Mouse (Mus musculus) ES-E14 (cell line): ENCODE measurements around the gene Mfsd7a. TPM values are rescaled to one million over a fixed set of nuclear protein-coding genes. Genes with fewer than 3 reads are reported as not detected.

Source experiments
- DNase-seq: peaks from one replicate; pipeline ENCODE4 v3.0.0-alpha.2; 2013; ENCODE audit warnings: low read depth, low spot score
- H3K27ac ChIP-seq: 2 replicates; pipeline ENCODE4 v1.5.1; 2012; ENCODE audit warnings: low read depth, mild to moderate bottlenecking, low read length, moderate library complexity, mixed read lengths; ENCODE audit not compliant: poor library complexity, insufficient read depth, severe bottlenecking
- H3K36me3 ChIP-seq: 2 replicates; pipeline ENCODE4 v1.6.1; 2012; ENCODE audit warnings: mild to moderate bottlenecking, low read length, moderate library complexity, mixed read lengths; ENCODE audit not compliant: control insufficient read depth, poor library complexity, insufficient read depth, severe bottlenecking
- H3K4me1 ChIP-seq, 2 experiments: fragments of 150-350 bp in 1 of 2; sonication (generic) in 1 of 2; 2 replicates each; pipeline ENCODE4 v1.6.1; 2012; ENCODE audit warnings: low read length in 2 of 2, mild to moderate bottlenecking in 1 of 2, mixed read lengths in 1 of 2; ENCODE audit not compliant: control insufficient read depth in 2 of 2, insufficient read depth in 2 of 2, poor library complexity in 1 of 2
- H3K4me3 ChIP-seq, 2 experiments: fragments of 150-350 bp in 1 of 2; sonication (generic) in 1 of 2; 2 replicates each; pipeline ENCODE4 v1.5.1; 2012; ENCODE audit warnings: low read length in 2 of 2, low read depth in 1 of 2, mild to moderate bottlenecking in 1 of 2, mixed read lengths in 1 of 2; ENCODE audit not compliant: insufficient read depth in 1 of 2, poor library complexity in 1 of 2, severe bottlenecking in 1 of 2
- H3K9ac ChIP-seq: 2 replicates; pipeline ENCODE4 v1.6.1; 2012; ENCODE audit warnings: low read depth, mild to moderate bottlenecking, low read length, mixed read lengths; ENCODE audit not compliant: poor library complexity, insufficient read depth, severe bottlenecking
- H3K9me3 ChIP-seq: fragments of 150-350 bp; sonication (generic); 2 replicates; pipeline ENCODE4 v1.6.1; 2012; ENCODE audit warnings: low read depth, mild to moderate bottlenecking, low read length; ENCODE audit not compliant: control insufficient read depth, insufficient read depth
- CHD2 ChIP-seq: IDR thresholded peaks from 2 replicates; pipeline ENCODE4 v1.6.1; 2014; ENCODE audit warnings: mild to moderate bottlenecking, low read depth, low read length, inconsistent platforms
- HCFC1 ChIP-seq: IDR thresholded peaks from 2 replicates; pipeline ENCODE4 v1.6.1; 2012; ENCODE audit warnings: low read length, inconsistent platforms, borderline replicate concordance; ENCODE audit not compliant: insufficient read depth
- MAFK ChIP-seq: IDR thresholded peaks from 2 replicates; pipeline ENCODE4 v1.6.1; 2014; ENCODE audit warnings: mild to moderate bottlenecking, low read depth, low read length, inconsistent platforms; ENCODE audit not compliant: insufficient read depth
- ZC3H11A ChIP-seq: IDR thresholded peaks from 2 replicates; pipeline ENCODE4 v1.6.1; 2012; ENCODE audit warnings: low read depth, mild to moderate bottlenecking, inconsistent platforms, low read length, borderline replicate concordance
- ZNF384 ChIP-seq: IDR thresholded peaks from 2 replicates; pipeline ENCODE4 v1.6.1; 2012; ENCODE audit warnings: low read depth, low read length, inconsistent platforms
- in situ Hi-C, 2 experiments: fragments of 600-800 bp; cut with MboI; formaldehyde crosslinking; loops; one replicate each; pipeline ENCODE4 v1.15.1; 2025; ENCODE audit warnings: low sequenced_read_pairs in 2 of 2, inconsistent platforms in 1 of 2; ENCODE audit not compliant: unreplicated experiment in 2 of 2
- total RNA-seq: library from RNA; depleted of rRNA; stranded (reverse); fragments of 300-350 nt; gene quantifications from 2 replicates; pipeline ENCODE4 v1.2.3, GENCODE M21; 2012

Mfsd7a gene
- total RNA-seq, 1 experiment: 0.36 TPM

DNA sequence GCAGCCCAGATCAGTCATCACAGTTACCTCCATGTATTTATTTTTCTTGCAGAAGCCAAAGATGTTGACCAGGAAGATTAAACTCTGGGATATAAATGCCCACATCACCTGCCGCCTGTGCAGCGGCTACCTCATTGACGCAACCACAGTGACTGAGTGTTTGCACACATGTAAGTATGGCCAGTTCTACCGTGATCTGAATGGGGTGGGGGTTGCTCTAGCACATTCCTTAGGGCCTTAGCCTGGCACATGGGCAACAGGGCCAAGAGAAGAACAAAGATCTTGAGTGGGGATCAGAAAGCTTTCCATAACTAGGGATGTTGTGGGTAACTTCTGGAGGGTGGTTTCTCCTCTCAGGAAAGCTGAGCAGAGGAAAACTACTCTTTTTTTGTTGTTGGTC is 25.0 kb upstream of the Mfsd7a start:
- H3K4me1 ChIP-seq: 0 out of 4 replicates have a peak, but pooled peaks cover 0 to 1% of the 10 kb centered on the region in 2 experiments
- H3K9me3 ChIP-seq: no peaks in the 10 kb centered on the region
- in situ Hi-C loops: no loop called here
- no peak for DNase-seq
- TF ChIP-seq ZNF384 (no peak), ZC3H11A (no peak), CHD2 (no peak), MAFK (no peak), HCFC1 (no peak)
- H3K4me3 ChIP-seq: no peak overlapping the region
- no peak overlapping the region for H3K9ac ChIP-seq
- peaks cover 21% of the 10 kb centered on the region for H3K36me3 ChIP-seq
- H3K27ac ChIP-seq: no peak overlapping the region

DNA sequence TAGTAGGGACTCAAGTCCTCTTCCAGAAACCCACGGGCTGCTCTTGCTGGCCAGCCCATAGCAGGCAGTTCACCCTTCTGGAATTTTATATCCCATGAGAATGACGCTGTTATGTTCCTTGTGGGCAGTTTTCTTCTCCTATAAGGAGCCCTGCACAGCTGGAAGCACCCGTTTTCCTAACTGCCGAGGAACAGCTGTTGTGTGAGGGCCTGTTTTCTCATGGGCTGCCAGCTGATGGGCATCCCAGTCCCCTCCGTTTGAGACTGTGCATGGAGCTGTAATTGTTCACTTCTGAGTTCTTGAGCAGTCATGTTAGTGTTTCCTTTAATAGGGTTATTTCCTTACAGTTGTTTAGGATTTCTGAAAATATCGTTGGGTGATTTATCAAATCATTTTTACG is 20.9 kb upstream of the Mfsd7a start:
- no peak overlapping the region for H3K27ac ChIP-seq
- no peak overlapping the region for H3K9ac ChIP-seq
- TF ChIP-seq CHD2 (no peak), ZNF384 (no peak), ZC3H11A (no peak), HCFC1 (no peak)
- in situ Hi-C loops: no loop called here
- DNase-seq: no peak
- H3K4me1 ChIP-seq: 0 out of 4 replicates have a peak, but pooled peaks cover 0 to 1% of the 10 kb centered on the region in 2 experiments
- H3K9me3 ChIP-seq: no peaks in the 10 kb centered on the region
- H3K4me3 ChIP-seq: no peak overlapping the region
- H3K36me3 ChIP-seq: peaks cover 7% of the 10 kb centered on the region

DNA sequence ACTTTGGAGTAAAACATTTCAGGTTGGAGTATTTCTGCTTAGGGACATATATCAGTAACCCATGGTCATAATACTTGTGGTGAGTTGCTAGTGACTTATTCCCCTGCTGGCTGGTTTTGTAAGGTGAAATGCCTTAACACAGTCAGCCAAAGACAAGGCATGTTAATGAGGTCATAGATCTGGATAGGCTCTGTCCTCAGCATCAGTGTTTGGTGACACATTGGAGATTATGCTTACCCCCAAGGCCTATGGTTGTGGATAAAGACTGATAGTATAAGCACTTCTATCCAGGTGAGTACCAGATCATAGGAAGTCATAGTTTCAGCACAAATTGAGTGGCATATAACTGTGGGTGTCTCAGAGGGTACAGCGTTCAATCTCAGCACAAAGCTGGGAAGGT is 18.0 kb upstream of the Mfsd7a start:
- Histone ChIP-seq H3K9me3 (no peaks in the 10 kb centered on the region), H3K4me1 (peaks cover 0 to 8% of the 10 kb centered on the region in 2 experiments; a peak in 1 of 4 replicates), H3K36me3 (peaks cover 2% of the 10 kb centered on the region; the same call in 1 of the 2 replicates), H3K9ac (no peak overlapping the region), H3K4me3 (no peak overlapping the region), H3K27ac (no peak overlapping the region)
- in situ Hi-C loops: no loop called here
- no peak for TF ChIP-seq MAFK
- no peak for TF ChIP-seq ZC3H11A
- TF ChIP-seq ZNF384: no peak
- TF ChIP-seq HCFC1: no peak
- TF ChIP-seq CHD2: no peak
- no peak for DNase-seq

DNA sequence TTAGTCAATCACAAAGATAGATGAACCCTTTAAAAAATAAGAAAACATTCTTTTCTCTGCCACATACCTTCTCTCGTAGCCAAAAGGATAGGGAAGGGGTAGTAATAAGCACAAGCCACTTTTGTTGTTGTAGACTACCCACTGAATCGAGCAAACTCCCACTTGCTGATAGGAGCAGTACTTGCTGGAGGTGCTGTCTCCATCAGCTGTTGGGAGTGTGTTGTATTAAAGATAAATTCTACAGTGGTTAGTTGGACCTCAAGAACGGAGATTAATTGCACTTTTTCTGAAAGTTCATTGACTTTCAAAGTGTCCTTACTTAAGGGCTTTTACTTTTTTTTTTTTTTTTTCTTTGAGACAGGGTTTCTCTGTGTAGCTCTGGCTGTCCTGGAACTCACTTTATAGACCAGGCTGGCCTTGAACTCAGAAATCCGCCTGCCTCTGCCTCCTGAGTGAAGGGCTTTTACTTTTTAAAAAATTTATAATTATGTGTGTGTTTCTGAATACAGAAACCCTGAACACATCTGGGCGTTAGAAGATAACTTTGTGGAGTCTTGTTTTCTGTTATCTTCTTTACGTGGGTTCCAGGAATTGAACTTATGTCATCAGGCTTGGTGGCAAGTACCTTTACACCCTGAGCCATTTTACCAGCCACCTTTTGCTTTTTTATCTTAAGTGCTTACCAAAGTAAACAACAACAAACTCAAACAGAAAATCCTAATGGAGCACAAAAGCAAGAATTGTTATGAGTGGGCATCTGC is 16.6 kb upstream of the Mfsd7a start:
- no peak overlapping the region for H3K27ac ChIP-seq
- no peak overlapping the region for H3K4me3 ChIP-seq
- no peak for DNase-seq
- in situ Hi-C loops: no loop called here
- no peaks in the 10 kb centered on the region for H3K9me3 ChIP-seq
- H3K9ac ChIP-seq: no peak overlapping the region
- peaks cover 2% of the 10 kb centered on the region; the same call in 1 of the 2 replicates for H3K36me3 ChIP-seq
- peaks cover 0 to 8% of the 10 kb centered on the region in 2 experiments; a peak in 1 of 4 replicates for H3K4me1 ChIP-seq
- no peak for TF ChIP-seq ZC3H11A
- TF ChIP-seq HCFC1: no peak
- no peak for TF ChIP-seq CHD2
- TF ChIP-seq ZNF384: no peak
- no peak for TF ChIP-seq MAFK
